Mouse (Mus musculus) heart, postnatal 0 days (tissue): ENCODE measurements at regions not wholly inside any gene's neighbourhood (a gene's known extent, or its start where the extent isn't known, plus 50 kb on each side); places are given as distances from the start of the nearest gene placed in this dataset.

Source experiments
- ATAC-seq: fragments of 200-750 bp; cut with Nextera tagmentation; 2 replicates; pipeline ENCODE4 v1.8.0; 2017; ENCODE audit warnings: low read depth, moderate number of reproducible peaks, moderate library complexity; ENCODE audit not compliant: insufficient read depth
- DNase-seq: peaks from one replicate; pipeline ENCODE4 v3.0.0-alpha.2; 2016; ENCODE audit warnings: low spot score
- H3K27ac ChIP-seq: fragments of 300-500 bp; sonication (generic); 2 replicates; pipeline ENCODE4 v1.5.1; 2014; ENCODE audit warnings: low read depth, mild to moderate bottlenecking
- H3K27me3 ChIP-seq: fragments of 300-500 bp; sonication (generic); 2 replicates; pipeline ENCODE4 v1.6.1; 2014; ENCODE audit warnings: low read length, mixed read lengths; ENCODE audit not compliant: control insufficient read depth, insufficient read depth
- H3K36me3 ChIP-seq: fragments of 300-500 bp; sonication (generic); replicated peaks from 2 replicates; pipeline ENCODE4 v1.6.1; 2014; ENCODE audit warnings: low read length, mixed read lengths; ENCODE audit not compliant: control insufficient read depth, insufficient read depth
- H3K4me1 ChIP-seq: fragments of 300-500 bp; sonication (generic); 2 replicates; pipeline ENCODE4 v1.6.1; 2014; ENCODE audit warnings: antibody characterized with exemption; ENCODE audit not compliant: control insufficient read depth, insufficient read depth
- H3K4me2 ChIP-seq: fragments of 300-500 bp; sonication (generic); 2 replicates; pipeline ENCODE4 v1.6.1; 2014; ENCODE audit warnings: low read depth, mild to moderate bottlenecking, low read length, moderate library complexity
- H3K4me3 ChIP-seq: fragments of 300-500 bp; sonication (generic); 2 replicates; pipeline ENCODE4 v1.5.1; 2014; ENCODE audit warnings: low read depth, low read length
- H3K9ac ChIP-seq: fragments of 300-500 bp; sonication (generic); replicated peaks from 2 replicates; pipeline ENCODE4 v1.6.1; 2014; ENCODE audit warnings: low read depth, low read length, mixed read lengths
- H3K9me3 ChIP-seq: fragments of 300-500 bp; sonication (generic); replicated peaks from 2 replicates; pipeline ENCODE4 v1.6.1; 2016; ENCODE audit warnings: low read length; ENCODE audit not compliant: control insufficient read depth
- CTCF ChIP-seq: IDR thresholded peaks from 2 replicates; pipeline ENCODE4 v1.5.1; 2016; ENCODE audit warnings: antibody characterized with exemption, control low read depth, low read depth
- EP300 ChIP-seq: IDR thresholded peaks from 2 replicates; pipeline ENCODE4 v1.6.1; 2016; ENCODE audit warnings: antibody characterized with exemption, low read depth
- WGBS: fragments of 180-500 bp; shearing (Covaris S2); extraction: QIAGEN DNeasy Blood & Tissue Kit; methylation state at CpG from one replicate; pipeline ENCODE4 v1.1.7; 2014; 5-methylcytosine and 5-hydroxymethylcytosine counted together

DNA sequence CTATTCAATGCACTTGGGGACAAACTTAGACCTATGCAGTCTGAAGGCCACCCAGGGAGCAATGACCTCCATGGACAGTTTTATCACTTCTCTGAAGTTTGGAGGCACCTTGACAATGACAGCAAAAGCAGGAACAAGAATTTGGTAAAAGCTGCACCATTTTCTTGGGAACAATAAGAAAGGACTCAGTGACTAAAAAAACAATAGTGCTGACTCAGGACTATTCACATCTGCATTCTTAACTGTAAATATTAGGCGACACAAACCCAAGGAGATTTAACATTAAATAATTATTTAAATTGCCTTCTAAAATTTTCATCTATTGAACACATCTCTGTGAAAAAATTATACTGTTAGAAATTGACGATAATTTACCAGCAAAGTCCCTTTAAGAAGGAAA lies 356.2 kb downstream of the Nup35 start:
- 85% methylated on average over 2 of the region's 2 CpGs for whole genome bisulfite sequencing
- TF ChIP-seq CTCF (no peak), EP300 (no peak)
- 0 out of 2 replicates have a peak, but pooled peaks cover 3% of the 10 kb centered on the region for H3K9me3 ChIP-seq
- H3K9ac ChIP-seq = no peak overlapping the region
- no peak overlapping the region for H3K27ac ChIP-seq
- H3K4me1 ChIP-seq = peaks cover 10% of the 10 kb centered on the region
- no peaks in the 10 kb centered on the region for H3K27me3 ChIP-seq
- H3K4me3 ChIP-seq = no peak overlapping the region
- H3K4me2 ChIP-seq = no peak overlapping the region
- ATAC-seq = no peak
- no peak for DNase-seq
- no peaks in the 10 kb centered on the region for H3K36me3 ChIP-seq

DNA sequence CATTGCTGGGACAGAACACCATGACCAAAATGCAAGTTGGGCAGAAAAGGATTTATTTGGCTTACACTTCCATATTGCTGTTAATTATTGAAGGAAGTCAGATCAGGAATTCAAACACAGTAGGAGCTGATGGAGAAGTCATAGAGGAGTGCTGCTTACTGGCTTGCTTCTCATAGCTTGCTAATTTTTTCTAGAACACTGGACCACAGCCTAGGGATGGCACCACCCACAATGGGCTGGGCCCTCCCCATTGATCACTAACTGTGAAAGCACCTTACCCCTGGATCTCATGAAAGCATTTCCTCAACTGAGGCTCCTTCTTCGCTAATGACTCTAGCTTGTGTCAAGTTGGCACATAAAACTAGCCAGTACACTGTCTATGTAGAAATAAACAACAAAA lies 381.3 kb downstream of the Nup35 start:
- H3K9me3 ChIP-seq = no peaks in the 10 kb centered on the region
- no peak overlapping the region for H3K27ac ChIP-seq
- no peak overlapping the region for H3K4me3 ChIP-seq
- H3K36me3 ChIP-seq = no peaks in the 10 kb centered on the region
- ATAC-seq (no peak), DNase-seq (no peak)
- H3K27me3 ChIP-seq = no peaks in the 10 kb centered on the region
- no peak for TF ChIP-seq EP300
- no peak for TF ChIP-seq CTCF
- WGBS = 93% methylated on average over 1 of the region's 1 CpGs
- no peaks in the 10 kb centered on the region for H3K4me1 ChIP-seq
- no peak overlapping the region for H3K4me2 ChIP-seq
- no peak overlapping the region for H3K9ac ChIP-seq

DNA sequence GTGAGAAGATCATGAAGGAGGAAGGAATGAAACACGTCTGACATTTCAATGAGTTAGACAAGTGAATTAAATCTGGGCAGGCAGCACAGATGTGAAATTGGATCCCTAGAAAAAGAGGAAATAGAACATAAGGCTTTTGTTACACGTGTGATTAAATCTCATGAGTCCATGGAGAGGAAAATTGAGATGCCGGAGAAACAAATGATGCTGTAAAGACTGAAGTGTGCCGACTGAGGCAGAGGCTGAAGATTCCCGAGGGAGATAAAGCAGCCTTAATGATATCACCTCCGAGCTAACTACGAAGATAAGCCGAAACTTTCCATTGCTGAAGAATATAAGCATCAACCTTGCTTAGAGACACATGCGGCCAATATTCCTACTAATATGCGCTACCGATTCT lies 390.0 kb downstream of the Nup35 start:
- no peak for ATAC-seq
- H3K27ac ChIP-seq = no peak overlapping the region
- H3K27me3 ChIP-seq = no peaks in the 10 kb centered on the region
- H3K4me1 ChIP-seq = no peaks in the 10 kb centered on the region
- TF ChIP-seq CTCF = no peak
- TF ChIP-seq EP300 = no peak
- H3K9ac ChIP-seq = no peak overlapping the region
- no peaks in the 10 kb centered on the region for H3K36me3 ChIP-seq
- H3K9me3 ChIP-seq = no peaks in the 10 kb centered on the region
- H3K4me2 ChIP-seq = no peak overlapping the region
- H3K4me3 ChIP-seq = no peak overlapping the region
- WGBS = 76% methylated on average over 11 of the region's 11 CpGs
- DNase-seq = no peak

DNA sequence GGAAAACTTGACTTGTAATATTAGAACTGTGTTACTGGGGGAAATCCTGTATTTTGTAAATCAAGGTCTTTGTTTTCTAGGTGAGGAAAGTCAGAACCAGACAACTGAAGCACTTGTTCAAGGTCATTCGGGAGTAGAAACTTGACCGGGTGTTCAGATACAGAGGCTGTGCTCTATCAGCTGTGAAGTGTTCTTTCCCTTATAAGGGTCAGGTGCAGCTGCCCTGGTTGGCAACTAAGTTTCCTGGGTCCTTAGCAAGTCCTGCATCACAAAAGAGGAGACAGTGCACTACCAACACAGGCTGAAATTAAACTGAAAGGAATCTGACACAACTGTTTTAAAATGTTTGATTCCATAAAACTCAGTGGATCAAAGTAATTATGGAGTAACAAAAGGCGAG lies 406.6 kb downstream of the Nup35 start:
- Histone ChIP-seq H3K4me1 (no peaks in the 10 kb centered on the region; the same call in 1 of the 2 replicates), H3K36me3 (no peaks in the 10 kb centered on the region), H3K9me3 (peaks cover 9% of the 10 kb centered on the region; the same call in 1 of the 2 replicates), H3K4me3 (no peak overlapping the region), H3K27me3 (no peaks in the 10 kb centered on the region), H3K4me2 (no peak overlapping the region), H3K9ac (no peak overlapping the region), H3K27ac (peak overlapping the region; percentile 30; the same call in 1 of the 2 replicates)
- ATAC-seq (peak; percentile 70), DNase-seq (peak; percentile 68)
- WGBS = 37% methylated on average over 3 of the region's 3 CpGs
- TF ChIP-seq CTCF = no peak
- TF ChIP-seq EP300 = no peak
